Mouse (Mus musculus): ENCODE data around the gene Cxcl10. TPM values are rescaled to one million over a fixed set of nuclear protein-coding genes. Genes with fewer than 3 reads are reported as not detected.

The Cxcl10 gene
- 2.0 and 3.3 TPM in 2 replicates for polyA plus RNA-seq (2015; fragmentation: Nextera tagmentation; extraction: Ambion mirVana)

DNA sequence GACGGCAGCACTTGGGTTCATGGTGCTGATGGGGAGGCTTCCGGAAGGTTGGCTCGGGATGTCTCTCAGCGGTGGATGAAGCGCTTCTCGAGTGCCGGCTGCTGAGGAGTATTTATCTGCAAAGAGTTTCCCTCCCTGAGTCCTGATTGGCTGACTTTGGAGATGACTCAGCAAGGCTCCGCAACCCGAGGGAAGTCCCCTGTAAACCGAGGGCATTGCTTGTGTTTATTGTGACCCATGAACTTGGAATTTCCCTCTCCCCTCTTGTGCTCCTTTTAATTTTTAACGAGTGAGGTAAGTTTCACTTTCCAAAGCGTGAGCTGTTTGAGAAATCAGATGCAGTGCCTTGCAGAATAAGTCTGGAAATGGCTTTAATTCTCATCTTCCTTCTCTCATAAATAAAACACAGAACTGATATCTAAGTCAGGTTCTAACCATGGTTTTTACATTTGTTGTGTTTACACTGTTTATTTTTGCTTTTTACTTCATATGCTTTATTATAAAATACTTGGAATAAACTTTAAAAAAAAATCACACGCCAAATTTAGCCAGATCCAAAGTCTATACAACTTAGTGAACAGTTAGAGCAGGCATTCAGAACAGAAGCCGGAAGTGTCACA lies at the start of gene Cxcl10:
TSS of gene Cxcl10 (minus strand) at position 96 of the 620 bp plus-strand sequence.

DNA sequence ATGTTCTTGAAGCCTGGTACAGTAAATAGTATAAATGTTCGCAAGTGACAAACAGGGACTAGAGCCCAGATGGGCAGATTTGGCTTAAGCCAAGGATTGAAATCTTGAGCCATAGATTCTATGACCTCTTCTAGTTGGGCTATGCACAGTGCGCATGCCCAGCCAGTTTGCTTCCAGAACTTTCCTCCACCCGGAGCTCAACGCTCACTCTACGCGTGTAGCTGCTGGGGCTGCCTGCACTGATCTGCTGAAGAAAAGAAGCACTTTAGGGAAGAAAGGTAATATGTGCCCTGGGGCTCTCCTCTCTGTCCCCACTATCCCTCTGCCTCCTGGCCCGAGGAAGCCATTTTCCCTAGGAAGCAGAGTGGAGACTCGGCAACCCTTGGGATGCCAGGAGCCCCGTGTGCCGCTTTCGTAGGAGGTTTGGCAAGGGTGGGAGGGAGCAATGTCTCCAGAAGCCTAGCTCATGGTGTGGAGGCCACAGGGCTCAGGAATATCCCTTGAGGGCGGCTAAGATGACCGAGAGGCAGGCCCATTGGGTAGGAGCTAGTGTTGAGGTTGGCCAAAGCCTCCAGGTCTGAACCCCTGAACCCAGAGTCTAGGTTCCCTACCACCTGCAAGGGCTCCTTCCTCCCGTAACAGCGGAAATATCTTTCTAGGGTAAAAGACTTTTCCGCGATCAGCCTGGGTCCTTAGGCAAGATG lies 16.9 kb downstream of the Cxcl10 start, which contains the start of gene Art3:
TSS of gene Art3 (plus strand) at position 193 of the 704 bp plus-strand sequence.

DNA sequence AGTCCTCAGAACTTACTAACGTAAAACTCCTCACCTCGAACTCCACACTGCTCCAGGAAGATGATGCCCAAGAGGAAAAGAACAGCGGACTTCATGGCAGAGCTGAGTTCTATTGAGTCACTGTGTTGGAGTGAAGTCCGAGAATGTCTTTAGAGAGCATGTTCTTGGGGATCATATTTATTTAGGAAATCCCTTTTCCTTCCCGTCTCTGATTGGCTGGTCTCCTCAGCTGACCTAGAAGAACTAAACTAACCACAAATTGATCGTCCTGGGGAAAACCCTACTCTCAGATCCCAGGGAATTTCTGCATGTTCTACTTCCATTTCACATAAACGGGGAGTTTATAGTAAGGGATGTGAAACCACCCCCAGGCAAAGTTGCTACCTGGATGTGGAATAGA lies 20.8 kb downstream of the Cxcl10 start, which contains the start of gene Cxcl9:
TSS of gene Cxcl9 (minus strand) at position 151 of the 400 bp plus-strand sequence.

GRCm38 (mm10) chr5:92309681-92310511 lies 38.8 kb downstream of the Cxcl10 start, which contains the start of gene Sdad1:
TSS of gene Sdad1 (minus strand) at chr5:92310479.

Other genes starting within 250 kb of the Cxcl10 start
- gene Uso1, start 211.0 kb downstream of the Cxcl10 start, polyA plus RNA-seq (2015; fragmentation: Nextera tagmentation; extraction: Ambion mirVana) = 24.2 and 35.8 TPM in 2 replicates
- 2.1 and 3.9 TPM in 2 replicates for gene U90926, start 133.5 kb downstream of the Cxcl10 start, polyA plus RNA-seq (2015; fragmentation: Nextera tagmentation; extraction: Ambion mirVana)
- 0.22 and 0.72 TPM in 2 replicates for gene Ppef2, start 92.6 kb downstream of the Cxcl10 start, polyA plus RNA-seq (2015; fragmentation: Nextera tagmentation; extraction: Ambion mirVana)
- gene Naaa, start 70.7 kb downstream of the Cxcl10 start, polyA plus RNA-seq (2015; fragmentation: Nextera tagmentation; extraction: Ambion mirVana) = 13.4 and 14.1 TPM in 2 replicates
- gene Sdad1, start 38.4 kb downstream of the Cxcl10 start, polyA plus RNA-seq (2015; fragmentation: Nextera tagmentation; extraction: Ambion mirVana) = 15.0 and 25.5 TPM in 2 replicates
- gene Cxcl9, start 20.8 kb downstream of the Cxcl10 start, polyA plus RNA-seq (2015; fragmentation: Nextera tagmentation; extraction: Ambion mirVana) = 0.18 and 0.41 TPM in 2 replicates
- gene Art3, start 17.1 kb downstream of the Cxcl10 start, polyA plus RNA-seq (2015; fragmentation: Nextera tagmentation; extraction: Ambion mirVana) = 15.8 and 21.7 TPM in 2 replicates
- 15.4 and 22.5 TPM in 2 replicates for gene Nup54, start 86.3 kb upstream of the Cxcl10 start, polyA plus RNA-seq (2015; fragmentation: Nextera tagmentation; extraction: Ambion mirVana)
- gene Scarb2, start 157.9 kb upstream of the Cxcl10 start, polyA plus RNA-seq (2015; fragmentation: Nextera tagmentation; extraction: Ambion mirVana) = 14.9 and 16.3 TPM in 2 replicates
- gene Fam47e, start 206.2 kb upstream of the Cxcl10 start, polyA plus RNA-seq (2015; fragmentation: Nextera tagmentation; extraction: Ambion mirVana) = 0.35 TPM in 1 of 2 replicates, not detected in the other

Measured in adrenal gland, postnatal 0 days (tissue).